Mouse (Mus musculus) gastrocnemius, postnatal 36 days (tissue): ENCODE data around the gene Celf2. TPM values are rescaled to one million over a fixed set of nuclear protein-coding genes. Genes with fewer than 3 reads are reported as not detected.

Source experiments
- DNase-seq, 2 experiments: peaks; one replicate each; pipeline ENCODE4 v3.0.0; 2022
- intact Hi-C: fragments of 180-260 bp; cut with DNase I; formaldehyde crosslinking; loops from one replicate; pipeline ENCODE4 v1.15.1; 2025
- total RNA-seq, 2 experiments: library from RNA; stranded (reverse); gene quantifications; 2 replicates each; pipeline ENCODE4 v1.2.3; 2021

The Celf2 gene
- total RNA-seq, 2 experiments from 2014 or later: 59.7 to 65.3 TPM

GRCm38 (mm10) chr2:7395935-7396334 is 113.4 kb downstream of the Celf2 start:
- DNase-seq: no peak
- intact Hi-C loops: no loop called here

GRCm38 (mm10) chr2:7395473-7395872 is 113.9 kb downstream of the Celf2 start:
- no peak for DNase-seq
- intact Hi-C loops: no loop called here

GRCm38 (mm10) chr2:7392500-7392899 is 116.9 kb downstream of the Celf2 start:
- intact Hi-C loops: no loop called here
- DNase-seq: no peak

GRCm38 (mm10) chr2:7389264-7389663 is 120.1 kb downstream of the Celf2 start:
- DNase-seq: no peak
- intact Hi-C loops: no loop called here

GRCm38 (mm10) chr2:7378736-7379135 is 130.6 kb downstream of the Celf2 start:
- no peak for DNase-seq
- intact Hi-C loops: no loop called here

GRCm38 (mm10) chr2:7377878-7378277 is 131.5 kb downstream of the Celf2 start:
- intact Hi-C loops: no loop called here

GRCm38 (mm10) chr2:7367738-7368137 is 141.6 kb downstream of the Celf2 start:
- DNase-seq: no peak
- intact Hi-C loops: no loop called here

More at GRCm38 (mm10) chr2:7377878-7378277, 131.5 kb downstream of the Celf2 start:
- no peak for DNase-seq

- DNase-seq: no peak
- intact Hi-C loops: no loop called here
Measured at GRCm38 (mm10) chr2:7359557-7359956, 149.8 kb downstream of the Celf2 start.

GRCm38 (mm10) chr2:7358816-7359215 is 150.5 kb downstream of the Celf2 start:
- DNase-seq: no peak
- intact Hi-C loops: no loop called here

- intact Hi-C loops: no loop called here
- no peak for DNase-seq
Measured at GRCm38 (mm10) chr2:7351234-7351633, 158.1 kb downstream of the Celf2 start.

GRCm38 (mm10) chr2:7346703-7347461 is 162.5 kb downstream of the Celf2 start:
- no peak for DNase-seq
- intact Hi-C loops: no loop called here

GRCm38 (mm10) chr2:7344951-7345350 is 164.4 kb downstream of the Celf2 start:
- intact Hi-C loops: no loop called here
- no peak for DNase-seq

GRCm38 (mm10) chr2:7342911-7343478 is 166.4 kb downstream of the Celf2 start:
- DNase-seq: no peak
- intact Hi-C loops: no loop called here

GRCm38 (mm10) chr2:7334846-7335245 is 174.5 kb downstream of the Celf2 start:
- intact Hi-C loops: no loop called here

GRCm38 (mm10) chr2:7328018-7328899 is 181.1 kb downstream of the Celf2 start:
- intact Hi-C loops: no loop called here
- no peak for DNase-seq

More at GRCm38 (mm10) chr2:7334846-7335245, 174.5 kb downstream of the Celf2 start:
- no peak for DNase-seq

- no peak for DNase-seq
- intact Hi-C loops: no loop called here
Measured at GRCm38 (mm10) chr2:7319760-7320159, 189.6 kb downstream of the Celf2 start.

- intact Hi-C loops: no loop called here
- DNase-seq: no peak
Measured at GRCm38 (mm10) chr2:7311776-7312175, 197.6 kb downstream of the Celf2 start.

- intact Hi-C loops: no loop called here
- no peak for DNase-seq
Measured at GRCm38 (mm10) chr2:7310840-7311182, 198.6 kb downstream of the Celf2 start.

- intact Hi-C loops: no loop called here
- no peak for DNase-seq
Measured at GRCm38 (mm10) chr2:7310129-7310839, 199.1 kb downstream of the Celf2 start.

GRCm38 (mm10) chr2:7309324-7309723 is 200.0 kb downstream of the Celf2 start:
- DNase-seq: no peak
- intact Hi-C loops: no loop called here

GRCm38 (mm10) chr2:7308731-7309130 is 200.6 kb downstream of the Celf2 start:
- intact Hi-C loops: no loop called here
- DNase-seq: no peak
